Mouse (Mus musculus) adrenal gland, adult (tissue): Measurements from ENCODE around the gene Arhgef18.
A peak's percentile ranks its signal among the peaks of the same experiment; 100 is the strongest.

Experiments
- DNase-seq, 2 experiments: peaks; one replicate each; pipeline ENCODE4 v3.0.0; 2022 to 2023; ENCODE audit warnings: low spot score in 1 of 2; ENCODE audit not compliant: inconsistent age in 2 of 2

Arhgef18 gene

DNA sequence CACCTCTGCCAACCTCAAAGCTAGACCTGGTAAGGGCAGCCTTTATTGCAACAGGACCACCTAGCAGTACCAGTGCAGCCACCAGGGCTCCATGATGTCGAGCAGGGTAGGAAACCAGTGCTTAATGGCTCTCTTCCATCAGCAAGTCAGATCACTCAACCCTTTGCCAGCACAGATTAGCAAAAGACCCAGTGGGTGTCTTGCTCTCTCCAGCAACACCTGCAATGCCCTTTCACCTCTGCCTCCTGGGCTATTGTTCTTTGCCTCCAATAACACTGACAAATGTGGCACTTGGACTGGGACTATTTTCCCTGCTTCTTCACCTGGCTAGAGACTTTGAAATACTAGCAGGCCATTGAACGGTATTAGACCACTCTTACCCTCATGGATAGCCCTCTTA is 56.4 kb downstream of the Arhgef18 start:
- DNase-seq: no peak

- peak; percentile 60 to 82 for DNase-seq
These were observed 57.9 kb downstream of the Arhgef18 start for GRCm38 (mm10) chr8:3450670-3451069.

DNA sequence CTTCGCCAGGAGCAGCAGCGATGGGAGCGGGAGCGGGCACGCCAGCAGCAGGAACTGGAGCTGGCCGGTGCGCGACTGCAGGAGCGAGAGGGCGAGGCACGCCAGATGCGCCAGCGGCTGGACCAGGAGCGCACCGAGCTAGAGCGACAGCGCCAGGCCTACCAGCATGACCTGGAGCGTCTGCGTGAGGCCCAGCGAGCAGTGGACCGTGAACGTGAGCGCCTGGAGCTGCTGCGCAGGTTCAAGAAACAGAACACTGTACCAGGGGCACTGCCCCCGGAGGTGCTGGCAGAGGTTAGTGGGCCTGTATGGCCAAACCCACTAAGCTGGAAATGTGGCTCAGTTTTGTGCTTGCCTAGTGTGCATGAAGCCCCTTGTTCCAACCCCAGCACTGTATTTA is 59.2 kb downstream of the Arhgef18 start:
- no peak for DNase-seq

DNA sequence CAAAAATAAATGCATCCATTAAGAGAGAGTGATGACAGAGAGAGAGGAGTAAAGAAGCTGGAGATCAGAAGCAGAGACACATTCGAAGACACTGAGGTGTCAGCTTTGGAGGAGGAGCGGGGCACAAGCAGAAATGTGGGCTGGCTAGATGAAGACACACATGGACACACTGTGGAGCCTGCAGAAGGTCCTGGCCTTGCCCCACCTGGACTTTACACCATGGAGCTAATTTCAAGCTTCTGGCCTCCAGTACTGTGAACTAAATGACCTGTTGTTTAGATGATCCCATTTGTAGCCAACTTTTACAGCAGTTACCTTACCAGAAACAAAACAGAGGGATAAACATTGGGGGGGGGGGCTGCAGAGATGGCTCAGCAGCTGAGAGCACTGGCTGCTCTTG is 70.4 kb downstream of the Arhgef18 start:
- no peak for DNase-seq

- DNase-seq: peak in 1 of 2 experiments; percentile 65
These were observed 71.5 kb downstream of the Arhgef18 start for GRCm38 (mm10) chr8:3464309-3464708.

GRCm38 (mm10) chr8:3467006-3467885 is 74.4 kb downstream of the Arhgef18 start, which contains the start of gene Pex11g:
Gene Pex11g (minus strand): TSS chr8:3467680.
- peak; percentile 99 to 100 for DNase-seq

DNA sequence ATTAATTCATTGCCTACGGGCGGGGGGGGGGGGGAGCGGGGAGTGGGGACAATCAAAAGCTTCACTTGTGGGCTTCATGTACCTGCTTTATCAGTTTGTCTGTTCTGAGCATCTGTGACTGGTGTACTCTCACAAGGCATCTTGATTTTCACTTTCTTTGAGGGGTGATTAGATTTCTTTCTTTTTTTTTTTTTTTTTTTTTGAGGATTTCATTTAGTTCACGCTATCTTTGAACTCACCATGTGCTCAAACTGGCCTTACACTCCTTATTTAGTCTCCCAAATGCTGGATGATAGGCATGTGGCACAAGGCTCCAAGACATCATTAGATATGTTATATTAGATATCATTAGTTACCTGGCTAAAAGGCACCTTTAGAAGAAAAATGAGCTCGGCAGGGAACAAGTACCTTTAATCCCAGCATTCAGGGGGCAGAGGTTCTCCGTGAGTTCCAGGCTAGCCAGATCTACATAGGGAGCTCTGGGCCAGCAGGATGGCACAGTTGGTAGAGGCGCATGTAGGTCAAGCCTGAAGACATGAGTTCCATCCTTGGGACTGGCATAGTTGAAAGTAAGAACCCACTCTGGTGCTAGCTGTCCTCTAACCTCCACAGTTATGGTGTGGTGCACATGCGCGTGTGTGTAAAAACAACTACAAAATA is 75.2 kb downstream of the Arhgef18 start:
- DNase-seq: peak in 1 of 2 experiments; percentile 59

DNA sequence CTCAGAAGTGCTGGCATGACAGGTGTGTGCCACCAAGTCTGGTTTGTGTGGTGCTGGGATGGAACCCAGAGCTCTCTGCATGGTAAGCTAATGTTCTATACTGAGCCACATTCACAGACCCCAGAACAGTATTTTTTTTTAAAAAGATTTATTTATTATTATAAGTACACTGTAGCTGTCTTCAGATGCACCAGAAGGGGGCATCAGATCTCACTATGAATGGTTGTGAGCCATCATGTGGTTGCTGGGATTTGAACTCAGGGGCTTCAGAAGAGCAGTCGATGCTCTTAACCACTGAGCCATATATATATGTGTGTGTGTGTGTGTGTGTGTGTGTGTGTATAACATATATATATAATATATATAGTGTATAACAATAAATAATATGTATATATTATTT is 76.0 kb downstream of the Arhgef18 start:
- no peak for DNase-seq

DNA sequence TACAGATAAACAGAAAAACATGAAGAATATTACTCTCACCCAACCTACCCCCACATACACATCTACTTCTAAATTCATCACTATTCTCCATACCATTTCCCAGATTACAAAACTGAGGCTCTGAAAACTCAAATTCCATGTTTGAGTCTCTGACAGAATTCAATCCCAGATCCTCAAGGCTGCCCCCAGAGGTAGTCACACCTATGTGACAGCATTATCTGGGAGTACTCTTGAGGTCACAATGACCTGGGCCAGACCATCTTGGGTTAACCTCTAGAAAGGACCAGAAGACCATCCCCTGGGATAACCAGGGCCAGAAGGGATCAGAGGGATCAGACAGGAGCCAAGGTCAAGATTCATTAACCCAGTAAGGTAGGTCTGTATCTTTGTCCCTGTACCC is 77.8 kb downstream of the Arhgef18 start, which contains the start of gene Tex45:
Gene Tex45, plus strand, starts transcription at position 301 of the 400 bp plus-strand sequence.
- no peak for DNase-seq

- DNase-seq: peak in 1 of 2 experiments; percentile 40
These were observed 83.1 kb downstream of the Arhgef18 start for GRCm38 (mm10) chr8:3475715-3476429.

- DNase-seq: no peak
These were observed 87.5 kb downstream of the Arhgef18 start for GRCm38 (mm10) chr8:3480221-3480785.

DNA sequence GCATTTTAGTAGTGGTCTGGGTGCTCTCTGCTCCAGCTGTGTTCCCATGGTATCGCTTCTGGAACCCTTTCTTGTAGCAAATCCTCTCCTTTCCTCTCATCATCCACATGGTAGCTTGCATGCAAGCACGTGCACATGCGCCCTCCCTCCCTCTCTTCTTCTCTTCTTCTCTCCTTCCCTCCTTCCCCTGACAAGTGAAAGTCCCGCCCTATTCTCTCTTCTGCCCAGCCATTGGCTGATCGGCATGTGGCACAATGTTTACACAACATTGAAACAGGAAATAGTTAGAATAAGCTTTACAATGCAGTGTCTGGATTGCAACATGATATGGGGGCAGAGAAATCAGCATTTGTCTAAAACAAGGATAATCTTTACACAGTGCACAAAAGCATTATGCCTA is 88.8 kb downstream of the Arhgef18 start:
- no peak for DNase-seq

DNA sequence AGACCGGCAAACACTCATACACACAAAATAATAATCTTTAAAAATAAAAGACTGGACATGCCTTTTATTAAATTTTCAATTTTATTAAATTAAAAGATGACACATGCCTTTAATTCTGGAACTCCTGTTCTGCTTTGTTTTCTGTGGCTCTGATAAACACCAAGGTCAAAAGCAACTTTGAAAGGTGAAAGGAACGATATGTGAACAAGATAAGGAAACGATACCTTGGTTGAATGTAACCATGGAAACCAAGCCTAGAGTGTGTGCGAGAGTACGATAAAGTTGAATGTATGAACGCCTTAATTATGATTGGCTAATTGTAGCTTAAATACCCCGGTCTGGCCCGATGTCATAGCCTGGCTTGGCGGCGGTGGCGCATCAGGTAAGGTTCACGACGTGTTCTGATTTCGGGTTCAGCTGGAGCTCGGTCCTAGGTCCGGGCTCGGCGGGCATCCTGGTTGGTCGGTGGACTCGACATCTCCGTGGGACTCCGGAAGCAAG is 89.5 kb downstream of the Arhgef18 start:
- no peak for DNase-seq

DNA sequence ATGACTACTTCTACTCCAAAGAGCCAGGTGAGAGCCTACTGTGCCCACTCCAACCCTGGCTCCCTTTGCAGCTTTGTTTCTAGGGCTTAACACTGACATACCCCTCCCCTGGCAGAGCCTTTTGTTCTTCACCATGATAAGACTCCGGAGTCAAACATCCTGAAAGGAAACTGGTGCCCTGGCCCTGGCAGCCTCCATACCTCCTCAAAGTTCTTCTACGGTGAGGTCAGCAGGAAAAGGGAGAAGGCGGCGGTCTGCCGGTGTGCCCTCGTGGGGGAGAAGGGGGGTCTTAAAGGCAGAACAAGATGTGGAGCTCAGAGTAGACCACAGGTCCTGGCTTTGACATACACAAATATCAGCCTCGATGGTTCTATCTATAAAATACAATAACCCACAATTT is 90.7 kb downstream of the Arhgef18 start:
- DNase-seq: no peak

GRCm38 (mm10) chr8:3485192-3485591 is 92.4 kb downstream of the Arhgef18 start:
- DNase-seq: no peak

- DNase-seq: peak; percentile 82 to 89
These were observed 100.4 kb downstream of the Arhgef18 start, which contains the start of gene Zfp358 for GRCm38 (mm10) chr8:3492901-3493844. Gene Zfp358 (plus strand): TSS chr8:3493138.

DNA sequence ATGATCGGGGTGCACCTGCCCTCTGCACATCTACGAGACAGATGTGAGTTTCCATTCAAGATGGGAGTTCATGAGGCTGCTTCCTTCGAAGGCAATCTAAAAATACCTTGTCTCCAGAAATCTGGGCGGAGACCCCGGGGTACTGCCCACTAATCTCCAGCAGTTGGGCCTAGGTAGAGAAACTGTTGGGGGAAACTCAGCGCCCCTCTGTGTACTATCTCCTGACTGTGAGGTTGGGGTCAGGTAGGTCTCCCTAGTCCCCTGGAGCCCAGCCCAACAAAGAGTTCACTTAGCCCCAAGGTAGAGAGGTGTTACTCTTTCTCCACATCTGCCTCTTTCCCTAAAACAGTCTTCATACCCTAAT is 101.0 kb downstream of the Arhgef18 start:
- DNase-seq: no peak

GRCm38 (mm10) chr8:3495578-3496427 is 103.0 kb downstream of the Arhgef18 start:
- DNase-seq: no peak

- no peak for DNase-seq
These were observed 103.6 kb downstream of the Arhgef18 start for GRCm38 (mm10) chr8:3496428-3496748.
